Mouse (Mus musculus) urinary bladder, postnatal 25 days (tissue): ENCODE measurements around the gene Pik3cd.

Experiments used
- DNase-seq: peaks from one replicate; pipeline ENCODE4 v3.0.0; 2022; ENCODE audit warnings: low spot score

The Pik3cd gene

GRCm38 (mm10) chr4:149724916-149725470 lies 22.6 kb upstream of the Pik3cd start:
- no peak for DNase-seq

DNA sequence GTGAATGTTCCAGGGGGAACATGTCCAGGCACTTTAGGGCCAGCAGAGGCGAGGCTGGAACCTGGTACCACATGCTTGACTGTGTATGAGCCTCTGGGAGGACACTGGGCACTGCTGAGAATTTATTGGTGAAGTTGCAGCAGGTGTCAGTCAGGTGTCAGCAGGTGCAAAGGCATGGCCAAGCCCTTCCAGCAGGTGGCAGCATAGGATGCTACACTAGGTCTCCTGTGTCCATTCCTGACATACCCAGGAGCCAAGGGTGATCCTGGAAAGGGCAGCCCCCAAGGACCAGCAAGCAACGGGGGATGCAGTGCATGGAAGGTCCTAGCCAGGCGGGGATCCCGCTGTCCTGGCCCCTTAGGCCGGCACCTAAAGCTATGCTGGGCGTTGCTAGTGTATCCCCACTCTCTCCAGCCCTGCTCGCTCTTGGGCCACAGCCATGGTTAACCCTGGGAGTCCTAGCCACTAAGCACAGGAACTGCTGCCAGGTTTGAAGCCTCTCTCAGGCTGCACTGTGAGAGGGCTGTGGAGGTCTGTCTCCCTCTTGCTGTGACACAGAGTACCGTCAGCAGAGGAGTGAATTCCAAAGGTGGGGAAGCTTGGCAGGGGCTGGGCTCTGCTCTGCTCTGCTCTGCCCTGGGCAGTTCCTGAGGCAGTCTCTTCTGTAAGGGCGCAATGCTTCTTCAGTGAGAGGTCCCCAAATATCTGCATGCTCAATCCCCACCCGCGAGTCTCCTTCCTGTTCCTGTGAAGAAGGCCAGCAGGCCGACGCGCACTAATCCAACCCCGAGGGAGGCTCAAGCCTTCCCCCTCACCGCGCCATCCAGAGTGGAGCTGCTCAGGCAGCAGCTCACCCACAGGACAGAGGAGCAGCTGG lies 21.7 kb upstream of the Pik3cd start:
- peak; percentile 49 for DNase-seq

- no peak for DNase-seq
Measured at GRCm38 (mm10) chr4:149723021-149723390, 20.6 kb upstream of the Pik3cd start.

DNA sequence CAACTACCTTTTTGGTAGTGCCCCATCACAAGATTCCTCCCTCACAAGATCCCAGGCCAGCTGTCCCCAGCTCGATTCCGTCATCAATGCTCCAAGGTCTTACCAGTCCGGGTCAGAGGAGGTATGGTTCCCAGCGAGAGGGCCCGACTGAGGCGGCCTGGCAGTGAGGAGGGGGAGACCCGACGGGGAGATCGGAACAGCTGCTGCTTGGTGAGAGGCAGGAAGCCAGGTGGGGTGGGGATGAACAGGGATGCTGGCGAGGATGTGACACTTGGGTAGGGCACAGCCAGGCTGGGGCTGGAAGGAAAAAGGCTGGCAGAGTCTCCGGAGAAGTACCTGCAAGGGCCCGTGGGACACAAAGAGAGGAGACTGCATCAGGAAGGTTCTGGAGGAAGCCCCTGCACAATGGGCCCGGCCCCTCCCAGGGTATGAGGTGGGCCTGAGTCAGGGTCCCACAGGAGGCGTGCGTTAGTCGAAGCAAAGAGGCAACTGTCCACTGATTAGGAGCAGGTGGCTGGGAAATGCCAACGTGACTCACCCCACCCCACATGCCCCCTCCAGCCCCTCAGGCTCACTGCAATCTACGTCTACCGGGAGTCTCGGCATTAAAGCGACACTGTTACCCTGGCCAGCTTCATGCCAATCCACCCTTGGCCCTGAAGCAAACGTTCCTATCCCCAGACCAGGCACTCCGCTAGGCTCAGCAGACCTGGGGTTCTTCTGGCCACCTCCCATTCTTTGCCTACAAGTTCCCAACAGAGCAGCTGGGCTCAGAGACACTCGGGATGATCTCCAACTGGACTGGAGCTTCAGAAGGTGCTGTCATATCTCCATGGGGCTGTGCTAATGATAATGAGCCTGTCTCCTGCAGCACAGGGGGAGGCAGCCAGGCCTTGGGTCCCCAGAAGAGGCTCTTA lies 20.0 kb upstream of the Pik3cd start:
- DNase-seq: no peak

- no peak for DNase-seq
Measured at GRCm38 (mm10) chr4:149721163-149721562, 18.8 kb upstream of the Pik3cd start.

DNA sequence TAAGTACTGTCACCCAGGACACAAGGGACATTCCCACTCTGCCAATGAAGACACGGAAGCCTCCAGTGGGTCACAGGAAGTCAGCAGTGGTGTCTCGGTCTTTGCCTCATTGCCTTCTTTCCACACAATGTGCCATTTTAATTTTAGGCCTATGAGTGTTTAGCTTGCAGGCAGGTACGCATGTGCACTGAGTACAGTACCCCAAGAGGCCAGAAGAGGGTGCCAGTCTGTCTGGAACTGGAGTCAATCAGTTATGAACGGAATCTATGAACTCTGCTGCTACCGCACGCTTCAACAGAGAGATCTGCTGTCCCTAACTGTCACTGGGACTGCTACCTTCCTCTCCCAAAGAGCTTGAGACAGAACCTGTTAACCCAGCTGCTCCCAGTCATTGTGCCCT lies 17.3 kb upstream of the Pik3cd start:
- no peak for DNase-seq

DNA sequence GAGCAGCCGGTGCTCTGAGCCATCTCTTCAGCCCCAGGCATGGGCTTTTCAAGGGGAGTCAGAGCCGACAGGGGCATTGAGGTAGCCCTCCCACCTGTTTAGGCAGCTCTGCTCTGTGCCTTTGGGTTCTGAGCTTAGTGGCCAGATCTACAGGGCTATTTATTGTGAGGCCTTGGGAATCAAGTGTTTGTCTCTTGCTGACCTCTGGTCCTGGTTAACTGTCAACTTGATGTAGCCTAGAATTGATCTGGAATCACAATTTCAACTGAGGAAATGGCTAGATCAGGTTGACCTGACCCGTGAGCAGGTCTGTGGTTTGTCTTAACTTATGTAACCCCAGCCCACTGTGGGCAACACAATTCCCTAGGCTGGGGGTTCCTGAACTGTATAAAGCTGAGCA lies 12.2 kb upstream of the Pik3cd start:
- no peak for DNase-seq

GRCm38 (mm10) chr4:149711955-149712354 lies 9.6 kb upstream of the Pik3cd start:
- DNase-seq: no peak

GRCm38 (mm10) chr4:149711485-149711884 lies 9.1 kb upstream of the Pik3cd start:
- no peak for DNase-seq

GRCm38 (mm10) chr4:149710510-149710909 lies 8.1 kb upstream of the Pik3cd start:
- peak; percentile 29 for DNase-seq

DNA sequence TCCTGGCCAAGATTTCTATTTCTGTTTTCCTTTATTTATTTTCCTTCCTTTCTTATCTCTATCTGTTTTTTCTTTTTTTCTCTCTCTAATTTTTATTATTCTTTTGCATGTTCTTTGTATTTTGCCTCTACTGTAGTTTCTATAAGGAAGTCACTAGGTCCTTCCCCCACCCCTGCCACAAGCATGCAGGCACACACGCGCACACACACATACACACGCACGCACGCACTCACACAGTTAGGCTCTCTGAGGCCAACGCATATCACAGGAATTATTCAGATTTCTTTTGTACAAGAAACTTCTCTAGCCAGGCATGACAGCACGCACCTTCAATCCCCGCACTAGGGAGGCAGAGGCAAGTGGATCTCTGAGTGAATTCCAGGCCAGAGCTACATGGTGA lies 3.6 kb upstream of the Pik3cd start:
- no peak for DNase-seq

DNA sequence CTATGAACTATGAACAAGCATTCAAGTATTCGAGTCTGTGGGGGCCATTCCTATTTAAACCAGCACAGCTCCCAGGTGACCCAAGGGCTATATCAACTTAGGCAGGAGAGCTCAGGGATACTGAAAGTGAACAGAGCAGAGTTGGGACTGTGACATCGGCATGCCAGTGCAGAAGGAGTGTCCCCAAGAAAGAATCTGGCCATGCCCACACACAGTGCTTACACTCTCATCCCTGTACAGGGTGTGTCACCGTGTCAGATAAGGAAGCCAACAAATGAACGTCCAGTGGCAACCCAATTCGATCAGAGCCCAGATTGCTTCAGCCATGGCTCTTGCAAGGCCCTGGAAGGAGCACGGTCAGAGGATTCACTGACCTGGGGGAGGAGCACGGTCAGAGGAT lies 2.9 kb upstream of the Pik3cd start:
- DNase-seq: no peak

DNA sequence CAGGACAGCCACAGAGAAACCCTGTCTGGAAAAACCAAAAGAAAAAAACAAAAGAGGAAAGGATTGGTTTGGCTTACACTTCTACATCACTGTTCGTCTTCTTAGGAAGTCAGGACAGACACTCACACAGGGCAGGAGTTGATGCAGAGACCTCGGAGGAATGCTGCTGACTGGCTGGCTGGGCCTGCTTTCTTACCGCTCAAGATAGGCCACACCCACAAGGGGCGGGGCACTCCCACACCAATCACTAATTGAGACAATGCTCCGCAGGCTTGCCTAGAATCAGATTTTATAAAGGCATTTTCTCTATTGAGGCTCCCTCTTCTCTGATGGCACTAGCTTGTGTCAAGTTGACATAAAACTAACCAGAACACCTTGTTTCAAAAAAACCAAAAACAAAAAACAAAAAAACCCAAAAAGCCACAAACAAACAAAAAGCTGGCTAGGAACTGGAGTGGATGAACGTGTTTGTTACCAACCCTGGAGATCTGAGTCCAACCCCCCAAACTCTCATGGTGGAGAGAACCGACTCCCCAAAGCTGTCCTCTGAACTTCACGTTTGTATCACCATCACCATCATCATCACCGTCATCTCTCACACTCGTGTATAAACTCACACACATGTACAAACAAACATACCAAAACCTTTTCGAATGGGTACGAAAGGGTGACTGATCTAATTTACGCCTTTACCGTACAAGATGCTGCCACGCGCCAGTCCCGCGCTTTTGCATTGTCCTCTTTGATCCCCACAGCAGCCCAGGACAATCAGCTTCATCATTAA lies 753 bp downstream of the Pik3cd start:
- DNase-seq: no peak

- no peak for DNase-seq
Measured at GRCm38 (mm10) chr4:149699953-149700352, 2.4 kb downstream of the Pik3cd start.

- peak; percentile 32 for DNase-seq
Measured at GRCm38 (mm10) chr4:149698197-149698821, 4.1 kb downstream of the Pik3cd start.

- DNase-seq: no peak
Measured at GRCm38 (mm10) chr4:149697506-149698196, 4.7 kb downstream of the Pik3cd start.

DNA sequence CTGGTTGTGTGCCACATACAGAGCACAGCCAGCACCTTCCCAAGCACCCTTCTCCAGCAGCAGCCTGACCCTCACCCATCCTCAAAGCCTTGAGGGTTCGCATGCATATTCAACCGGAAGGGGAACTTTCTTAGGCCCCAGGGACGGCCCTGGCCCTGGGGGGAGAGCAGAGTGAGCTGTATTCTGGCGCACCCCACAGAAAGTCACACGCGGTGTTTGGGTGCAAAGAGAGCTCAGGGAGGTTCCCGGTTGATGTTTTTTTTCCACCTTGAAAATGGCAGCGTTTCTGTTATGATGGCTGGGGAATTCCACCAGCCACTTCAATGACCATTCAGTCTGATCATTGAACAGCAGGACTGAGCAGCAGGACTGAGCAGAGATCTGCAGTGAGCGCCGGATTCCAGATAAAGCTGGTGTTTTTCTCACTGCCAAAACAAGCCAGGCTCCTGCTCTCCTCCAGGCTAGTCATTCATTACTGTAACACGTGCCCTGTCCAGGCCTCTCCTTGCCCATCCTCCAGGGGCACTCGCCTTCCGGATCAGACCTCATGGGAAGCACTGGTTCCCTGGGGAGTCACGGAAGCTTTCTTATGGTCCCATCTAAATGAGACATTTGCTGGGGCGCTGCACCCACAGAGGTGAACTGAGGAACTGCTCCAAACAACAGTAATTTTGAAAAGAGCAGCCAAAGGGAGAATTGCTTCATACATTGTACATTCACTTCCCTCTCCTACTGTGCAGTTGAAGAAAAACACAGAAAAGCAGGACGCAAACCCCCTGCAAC lies 6.0 kb downstream of the Pik3cd start:
- no peak for DNase-seq

DNA sequence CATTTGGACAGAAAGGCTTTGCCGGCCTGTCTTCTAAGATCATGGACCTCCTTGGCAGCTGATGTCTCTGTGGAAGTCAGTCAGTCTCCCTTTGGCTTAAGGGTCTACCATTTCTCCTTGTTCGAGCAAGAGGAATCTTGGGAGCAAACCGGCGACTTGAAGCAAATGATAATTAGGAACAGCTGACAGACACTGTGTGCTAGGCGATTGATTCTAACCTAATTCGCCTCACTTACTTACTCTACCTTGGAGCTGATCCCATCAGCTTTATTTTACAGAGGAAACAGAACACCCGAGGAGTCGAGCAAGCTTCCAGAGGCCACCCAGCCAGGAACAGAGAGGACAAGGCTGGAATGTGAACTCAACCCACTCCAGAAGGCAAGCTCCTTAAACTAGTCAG lies 11.0 kb downstream of the Pik3cd start:
- DNase-seq: no peak

- no peak for DNase-seq
Measured at GRCm38 (mm10) chr4:149690828-149691280, 11.5 kb downstream of the Pik3cd start.
